Mouse (Mus musculus) urinary bladder, postnatal 0 days (tissue): ENCODE data around the gene Tmed8. TPM values are rescaled to one million over a fixed set of nuclear protein-coding genes. Genes with fewer than 3 reads are reported as not detected.

Experiments
- polyA plus RNA-seq: library from polyadenylated mRNA; unstranded; fragments of >200 nt; fragmentation: Nextera tagmentation; extraction: Ambion mirVana; gene quantifications from 2 replicates; pipeline ENCODE4 v1.2.1, GENCODE M21; 2015

Tmed8 gene
- polyA plus RNA-seq, result 1.4 TPM in 2 replicates

DNA sequence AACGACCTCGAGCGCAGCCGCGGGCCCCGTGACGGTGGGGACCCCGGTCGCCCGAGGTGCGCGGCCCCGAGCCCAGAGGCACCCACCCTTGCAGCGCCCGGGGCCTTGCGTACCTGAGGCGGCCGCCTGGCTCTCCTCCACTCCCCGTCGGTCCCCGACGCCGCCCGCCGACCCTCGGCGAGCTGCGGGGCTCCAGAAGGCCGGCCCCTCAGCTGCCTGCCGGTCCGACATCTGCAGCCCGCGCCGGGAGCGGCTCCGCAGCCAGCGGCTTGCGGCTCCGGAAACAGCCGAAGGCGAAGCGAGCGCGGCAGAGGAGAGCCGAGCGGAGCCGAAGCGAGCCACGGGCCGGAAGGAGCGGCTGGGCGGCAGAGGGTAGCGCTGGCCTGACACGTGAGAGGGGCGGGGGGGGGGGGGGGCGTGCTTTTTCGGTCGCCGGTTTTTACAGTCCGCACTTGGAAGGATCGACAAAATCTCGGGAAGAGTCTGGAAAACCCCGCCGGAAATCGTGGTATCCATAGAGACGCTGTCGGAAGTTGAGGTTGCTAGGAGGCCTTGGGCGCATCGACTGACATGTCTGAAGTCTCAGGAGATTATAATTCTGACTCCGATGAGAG is at the start of gene Tmed8:
TSS of gene Tmed8 (minus strand) at position 482 of the 614 bp plus-strand sequence.

GRCm38 (mm10) chr12:87238632-87239031 is 38.4 kb upstream of the Tmed8 start, which contains the start of gene Noxred1:
Noxred1 (minus strand) TSS chr12:87238732.

GRCm38 (mm10) chr12:87199206-87199972 is 865 bp downstream of the Tmed8 start, which contains the start of gene Samd15:
Samd15 (plus strand) TSS chr12:87199723.

GRCm38 (mm10) chr12:87147395-87148089 is 52.7 kb downstream of the Tmed8 start, which contains the start of gene Pomt2:
Pomt2 (minus strand) TSS chr12:87147968.

DNA sequence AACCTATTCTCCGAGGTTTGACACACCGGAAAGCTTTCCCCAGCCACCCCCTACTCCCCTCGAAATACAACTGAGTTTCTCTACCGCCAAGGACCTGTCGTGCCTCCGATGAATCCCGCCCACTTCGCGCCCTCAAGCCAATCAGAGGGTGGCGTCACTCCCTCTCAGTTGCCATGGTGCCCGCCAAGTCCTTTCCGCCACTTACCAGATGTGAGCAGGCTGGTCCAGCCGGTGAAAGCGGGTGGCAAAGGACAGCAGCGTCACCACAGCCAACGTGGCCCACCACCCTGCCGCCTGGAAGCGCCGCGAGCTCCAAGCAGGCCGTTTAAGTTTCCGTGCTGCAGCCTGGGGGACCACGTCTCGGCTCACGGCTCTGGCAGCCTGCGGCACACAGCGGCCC is 53.3 kb downstream of the Tmed8 start, which contains the start of gene Gstz1:
TSS of gene Gstz1 (plus strand) at position 200 of the 400 bp plus-strand sequence.

Other genes with a start within 250 kb of the Tmed8 start
- gene Zdhhc22, start 210.0 kb downstream of the Tmed8 start, polyA plus RNA-seq, result not detected in 2 replicates
- not detected in 2 replicates for gene Tmem63c, start 179.1 kb downstream of the Tmed8 start, polyA plus RNA-seq
- gene Ngb, start 97.9 kb downstream of the Tmed8 start, polyA plus RNA-seq, result 6.4 and 6.7 TPM in 2 replicates
- 26.6 and 27.0 TPM in 2 replicates for gene Gstz1, start 53.3 kb downstream of the Tmed8 start, polyA plus RNA-seq
- gene Pomt2, start 52.5 kb downstream of the Tmed8 start, polyA plus RNA-seq, result 7.4 and 10.0 TPM in 2 replicates
- 0.59 and 1.0 TPM in 2 replicates for gene Samd15, start 731 bp downstream of the Tmed8 start, polyA plus RNA-seq
- gene Noxred1, start 38.3 kb upstream of the Tmed8 start, polyA plus RNA-seq, result not detected in 2 replicates
- 18.4 and 19.1 TPM in 2 replicates for gene Vipas39, start 65.8 kb upstream of the Tmed8 start, polyA plus RNA-seq
- 123 and 128 TPM in 2 replicates for gene Ahsa1, start 66.0 kb upstream of the Tmed8 start, polyA plus RNA-seq
- 0.13 and 0.31 TPM in 2 replicates for gene Ism2, start 99.3 kb upstream of the Tmed8 start, polyA plus RNA-seq
- 97.7 and 114 TPM in 2 replicates for gene Sptlc2, start 187.9 kb upstream of the Tmed8 start, polyA plus RNA-seq
- 253 and 269 TPM in 2 replicates for gene Slirp, start 243.4 kb upstream of the Tmed8 start, polyA plus RNA-seq
- 22.4 and 24.9 TPM in 2 replicates for gene Alkbh1, start 243.6 kb upstream of the Tmed8 start, polyA plus RNA-seq